Mouse (Mus musculus) heart, embryonic 11.5 days (tissue): ENCODE measurements at regions not wholly inside any gene's neighbourhood (a gene's known extent, or its start where the extent isn't known, plus 50 kb on each side); places are given as distances from the start of the nearest gene placed in this dataset.

Experiments used
- ATAC-seq: fragments of 200-750 bp; cut with Nextera tagmentation; replicated peaks from 2 replicates; pipeline ENCODE4 v1.8.0; 2017; ENCODE audit warnings: moderate library complexity; ENCODE audit not compliant: insufficient number of reproducible peaks, low FRiP score, low TSS enrichment
- H3K27ac ChIP-seq: fragments of 300-500 bp; sonication (generic); 2 replicates; pipeline ENCODE4 v1.5.1; 2014; ENCODE audit warnings: mild to moderate bottlenecking, low read depth, low read length
- H3K27me3 ChIP-seq: fragments of 300-500 bp; sonication (generic); 2 replicates; pipeline ENCODE4 v1.6.1; 2014; ENCODE audit warnings: mild to moderate bottlenecking, low read length, mixed read lengths; ENCODE audit not compliant: control insufficient read depth, insufficient read depth
- H3K36me3 ChIP-seq: fragments of 300-500 bp; sonication (generic); 2 replicates; pipeline ENCODE4 v1.6.1; 2014; ENCODE audit warnings: mild to moderate bottlenecking, low read length, moderate library complexity, mixed read lengths; ENCODE audit not compliant: control insufficient read depth, insufficient read depth
- H3K4me1 ChIP-seq: fragments of 300-500 bp; sonication (generic); 2 replicates; pipeline ENCODE4 v1.6.1; 2014; ENCODE audit warnings: low read length; ENCODE audit not compliant: control insufficient read depth, insufficient read depth
- H3K4me2 ChIP-seq: fragments of 300-500 bp; sonication (generic); 2 replicates; pipeline ENCODE4 v1.6.1; 2014; ENCODE audit warnings: mild to moderate bottlenecking, moderate library complexity
- H3K4me3 ChIP-seq: fragments of 300-500 bp; sonication (generic); 2 replicates; pipeline ENCODE4 v1.5.1; 2014; ENCODE audit warnings: low read depth, low read length
- H3K9ac ChIP-seq: fragments of 300-500 bp; sonication (generic); 2 replicates; pipeline ENCODE4 v1.6.1; 2014; ENCODE audit warnings: mild to moderate bottlenecking, low read depth, low read length, moderate library complexity
- H3K9me3 ChIP-seq: fragments of 300-500 bp; sonication (generic); replicated peaks from 2 replicates; pipeline ENCODE4 v1.6.1; 2016; ENCODE audit warnings: low read length; ENCODE audit not compliant: control insufficient read depth
- WGBS: fragments of 180-500 bp; shearing (Covaris S2); extraction: QIAGEN DNeasy Blood & Tissue Kit; methylation state at CpG from one replicate; pipeline ENCODE4 v1.1.7; 2014; ENCODE audit not compliant: insufficient replicate concordance; 5-methylcytosine and 5-hydroxymethylcytosine counted together

- no peak for ATAC-seq
- Histone ChIP-seq H3K9me3 (no peaks in the 10 kb centered on the region), H3K9ac (no peak overlapping the region), H3K27me3 (no peaks in the 10 kb centered on the region), H3K4me2 (no peak overlapping the region), H3K27ac (no peak overlapping the region), H3K4me3 (no peak overlapping the region), H3K36me3 (no peaks in the 10 kb centered on the region), H3K4me1 (no peaks in the 10 kb centered on the region)
- WGBS = 81% methylated on average over 9 of the region's 9 CpGs
Observed at GRCm38 (mm10) chr13:42358588-42358987, 57.3 kb downstream of the Edn1 start.

- no peak for ATAC-seq
- Histone ChIP-seq H3K36me3 (no peaks in the 10 kb centered on the region), H3K27me3 (no peaks in the 10 kb centered on the region), H3K4me2 (no peak overlapping the region), H3K4me1 (no peaks in the 10 kb centered on the region), H3K9ac (no peak overlapping the region), H3K9me3 (no peaks in the 10 kb centered on the region), H3K4me3 (no peak overlapping the region), H3K27ac (no peak overlapping the region)
- 73% methylated on average over 7 of the region's 7 CpGs for WGBS
Observed at GRCm38 (mm10) chr13:42367655-42368554, 66.6 kb downstream of the Edn1 start.

- 45% methylated on average over 1 of the region's 1 CpGs for WGBS
- no peak overlapping the region for H3K4me2 ChIP-seq
- no peaks in the 10 kb centered on the region for H3K9me3 ChIP-seq
- no peaks in the 10 kb centered on the region for H3K36me3 ChIP-seq
- no peak overlapping the region for H3K27ac ChIP-seq
- no peak overlapping the region for H3K4me3 ChIP-seq
- H3K4me1 ChIP-seq = no peaks in the 10 kb centered on the region
- no peak overlapping the region for H3K9ac ChIP-seq
- no peak for ATAC-seq
- H3K27me3 ChIP-seq = no peaks in the 10 kb centered on the region
Observed at GRCm38 (mm10) chr13:42369826-42370225, 68.5 kb downstream of the Edn1 start.

GRCm38 (mm10) chr13:42372201-42372600 is 70.9 kb downstream of the Edn1 start:
- no peaks in the 10 kb centered on the region for H3K36me3 ChIP-seq
- no peak for ATAC-seq
- H3K4me1 ChIP-seq = no peaks in the 10 kb centered on the region
- no peaks in the 10 kb centered on the region for H3K9me3 ChIP-seq
- H3K9ac ChIP-seq = no peak overlapping the region
- H3K27ac ChIP-seq = no peak overlapping the region
- WGBS = 83% methylated on average over 4 of the region's 4 CpGs
- no peaks in the 10 kb centered on the region for H3K27me3 ChIP-seq
- H3K4me2 ChIP-seq = no peak overlapping the region
- H3K4me3 ChIP-seq = no peak overlapping the region

- H3K36me3 ChIP-seq = no peaks in the 10 kb centered on the region
- no peaks in the 10 kb centered on the region for H3K4me1 ChIP-seq
- no peak for ATAC-seq
- no peaks in the 10 kb centered on the region for H3K9me3 ChIP-seq
- WGBS = 75% methylated on average over 8 of the region's 8 CpGs
- H3K27ac ChIP-seq = no peak overlapping the region
- H3K4me3 ChIP-seq = no peak overlapping the region
- H3K27me3 ChIP-seq = no peaks in the 10 kb centered on the region
- no peak overlapping the region for H3K4me2 ChIP-seq
- no peak overlapping the region for H3K9ac ChIP-seq
Observed at GRCm38 (mm10) chr13:42374181-42374596, 72.9 kb downstream of the Edn1 start.

GRCm38 (mm10) chr13:42379675-42380074 is 78.4 kb downstream of the Edn1 start:
- H3K4me3 ChIP-seq = no peak overlapping the region
- H3K27me3 ChIP-seq = no peaks in the 10 kb centered on the region
- no peak overlapping the region for H3K27ac ChIP-seq
- ATAC-seq = no peak
- no peaks in the 10 kb centered on the region for H3K9me3 ChIP-seq
- H3K9ac ChIP-seq = no peak overlapping the region
- 64% methylated on average over 6 of the region's 6 CpGs for WGBS
- H3K4me2 ChIP-seq = no peak overlapping the region
- no peaks in the 10 kb centered on the region for H3K36me3 ChIP-seq
- no peaks in the 10 kb centered on the region for H3K4me1 ChIP-seq

GRCm38 (mm10) chr13:42383099-42383498 is 81.8 kb downstream of the Edn1 start:
- 79% methylated on average over 4 of the region's 4 CpGs for WGBS
- Histone ChIP-seq H3K4me3 (no peak overlapping the region), H3K4me1 (no peaks in the 10 kb centered on the region), H3K27me3 (no peaks in the 10 kb centered on the region), H3K36me3 (no peaks in the 10 kb centered on the region), H3K9me3 (no peaks in the 10 kb centered on the region), H3K9ac (no peak overlapping the region), H3K4me2 (no peak overlapping the region), H3K27ac (no peak overlapping the region)
- ATAC-seq = no peak

- H3K27me3 ChIP-seq = no peaks in the 10 kb centered on the region
- 81% methylated on average over 1 of the region's 1 CpGs for WGBS
- no peak for ATAC-seq
- H3K4me1 ChIP-seq = no peaks in the 10 kb centered on the region
- H3K4me2 ChIP-seq = no peak overlapping the region
- H3K9ac ChIP-seq = no peak overlapping the region
- H3K36me3 ChIP-seq = no peaks in the 10 kb centered on the region
- no peak overlapping the region for H3K27ac ChIP-seq
- no peak overlapping the region for H3K4me3 ChIP-seq
- H3K9me3 ChIP-seq = no peaks in the 10 kb centered on the region
Observed at GRCm38 (mm10) chr13:42390389-42390788, 89.1 kb downstream of the Edn1 start.
